Mouse (Mus musculus) inflammation-experienced regulatory T-cells (primary cell): Measurements from ENCODE around the gene Dmrtc1c1. TPM values are rescaled to one million over a fixed set of nuclear protein-coding genes. Genes with fewer than 3 reads are reported as not detected.

Source experiments
- polyA plus RNA-seq, 2 experiments: library from polyadenylated mRNA; unstranded; fragments of 100-300 nt; shearing (Covaris generic); gene quantifications; one replicate each; pipeline ENCODE4 v1.2.1; 2017

The Dmrtc1c1 gene
- under 1 TPM in 1 of 2 experiments, not detected in 1; 0.51 TPM for polyA plus RNA-seq

GRCm38 (mm10) chrX:102802663-102803062 is at the start of gene Dmrtc1c1:
Gene Dmrtc1c1, plus strand, starts transcription at chrX:102802963.

GRCm38 (mm10) chrX:102854516-102854915 is 51.8 kb downstream of the Dmrtc1c1 start, which contains the start of gene Dmrtc1c2:
Gene Dmrtc1c2, minus strand, starts transcription at chrX:102854616.

Other genes with a start within 250 kb of the Dmrtc1c1 start
- under 1 TPM; 0.06 to 0.56 TPM for gene Phka1, start 158.7 kb upstream of the Dmrtc1c1 start, polyA plus RNA-seq
- gene Gm3880, start 116.0 kb upstream of the Dmrtc1c1 start, polyA plus RNA-seq: not detected
- not detected for gene Gm9112, start 95.3 kb upstream of the Dmrtc1c1 start, polyA plus RNA-seq
- not detected for gene Dmrtc1b, start 95.1 kb upstream of the Dmrtc1c1 start, polyA plus RNA-seq
- not detected for gene Dmrtc1c2, start 51.7 kb downstream of the Dmrtc1c1 start, polyA plus RNA-seq
- gene 1700031F05Rik, start 65.0 kb downstream of the Dmrtc1c1 start, polyA plus RNA-seq: not detected
- gene Dmrtc1a, start 105.7 kb downstream of the Dmrtc1c1 start, polyA plus RNA-seq: not detected
- gene 1700011M02Rik, start 105.9 kb downstream of the Dmrtc1c1 start, polyA plus RNA-seq: not detected
- not detected for gene 1700018G05Rik, start 125.4 kb downstream of the Dmrtc1c1 start, polyA plus RNA-seq